Mouse (Mus musculus) heart, embryonic 16.5 days (tissue): ENCODE measurements around the gene Gm20388. TPM values are rescaled to one million over a fixed set of nuclear protein-coding genes. Genes with fewer than 3 reads are reported as not detected.

Experiments
- ATAC-seq: fragments of 200-750 bp; cut with Nextera tagmentation; replicated peaks from 2 replicates; pipeline ENCODE4 v1.8.0; 2017; ENCODE audit warnings: moderate number of reproducible peaks; ENCODE audit not compliant: insufficient read depth, low FRiP score; ENCODE audit errors: extremely low read depth
- H3K27ac ChIP-seq: fragments of 300-500 bp; sonication (generic); 2 replicates; pipeline ENCODE4 v1.5.1; 2014; ENCODE audit warnings: mild to moderate bottlenecking, low read length, control low read depth, moderate library complexity
- H3K27me3 ChIP-seq: fragments of 300-500 bp; sonication (generic); 2 replicates; pipeline ENCODE4 v1.6.1; 2014; ENCODE audit warnings: low read length, mixed read lengths; ENCODE audit not compliant: control insufficient read depth, insufficient read depth
- H3K36me3 ChIP-seq: fragments of 300-500 bp; sonication (generic); 2 replicates; pipeline ENCODE4 v1.6.1; 2014; ENCODE audit not compliant: control insufficient read depth, insufficient read depth
- H3K4me1 ChIP-seq: fragments of 300-500 bp; sonication (generic); 2 replicates; pipeline ENCODE4 v1.6.1; 2014; ENCODE audit warnings: low read length, mixed read lengths; ENCODE audit not compliant: control insufficient read depth, insufficient read depth
- H3K4me2 ChIP-seq: fragments of 300-500 bp; sonication (generic); 2 replicates; pipeline ENCODE4 v1.6.1; 2014; ENCODE audit warnings: low read depth, mild to moderate bottlenecking, control low read depth, low read length
- H3K4me3 ChIP-seq: fragments of 300-500 bp; sonication (generic); 2 replicates; pipeline ENCODE4 v1.5.1; 2014; ENCODE audit warnings: mild to moderate bottlenecking, control low read depth, low read length
- H3K9ac ChIP-seq: fragments of 300-500 bp; sonication (generic); 2 replicates; pipeline ENCODE4 v1.6.1; 2014; ENCODE audit warnings: low read length, control low read depth
- H3K9me3 ChIP-seq: fragments of 300-500 bp; sonication (generic); replicated peaks from 2 replicates; pipeline ENCODE4 v1.6.1; 2016; ENCODE audit warnings: low read length; ENCODE audit not compliant: control insufficient read depth
- WGBS: fragments of 180-500 bp; shearing (Covaris S2); extraction: QIAGEN DNeasy Blood & Tissue Kit; methylation state at CpG from one replicate; pipeline ENCODE4 v1.1.7; 2014; 5-methylcytosine and 5-hydroxymethylcytosine counted together
- polyA plus RNA-seq: library from polyadenylated mRNA; unstranded; fragments of >200 nt; fragmentation: Nextera tagmentation; extraction: Ambion mirVana; gene quantifications from 2 replicates; pipeline ENCODE4 v1.2.1, GENCODE M21; 2015

The Gm20388 gene
- polyA plus RNA-seq, 1 experiment from 2014 or later: 4.5 TPM

DNA sequence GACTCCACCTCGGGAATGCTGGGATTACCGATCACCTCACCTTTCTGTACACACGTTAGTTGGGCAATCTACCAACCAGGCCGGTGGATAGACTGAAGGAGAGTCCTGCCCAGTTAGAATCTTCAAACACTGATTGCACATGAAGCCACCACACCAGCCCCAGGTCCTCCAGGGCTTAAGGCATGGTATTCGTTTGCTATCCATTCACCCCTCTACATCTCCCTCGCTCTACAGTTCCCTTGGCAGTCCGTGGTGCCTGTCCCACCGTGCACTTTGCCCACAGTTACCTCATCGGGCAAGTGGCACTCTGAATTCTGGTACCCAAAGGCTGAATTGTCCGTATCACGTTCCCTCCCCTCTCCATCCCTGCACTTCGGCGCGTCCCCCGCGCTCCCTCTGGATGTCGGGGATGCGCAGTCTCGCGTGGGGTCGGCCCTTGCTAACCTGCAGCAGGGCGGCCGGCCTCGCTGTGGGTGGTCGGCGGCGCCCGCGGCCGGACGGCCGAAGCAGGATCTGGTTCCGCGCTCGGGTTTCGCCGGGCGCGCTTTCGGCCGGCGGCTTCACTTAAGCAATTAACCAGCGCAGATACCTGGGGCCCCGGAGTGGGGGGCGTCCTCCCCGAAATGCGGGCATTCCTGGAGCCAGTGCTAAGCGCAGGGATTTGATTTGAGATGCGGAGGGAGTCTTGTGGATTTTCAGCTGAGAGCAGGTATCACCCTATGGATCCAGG is 1169.9 kb downstream of the Gm20388 start:
- no peaks in the 10 kb centered on the region for H3K9me3 ChIP-seq
- peaks cover 94% of the 10 kb centered on the region for H3K27me3 ChIP-seq
- H3K4me2 ChIP-seq: peak overlapping the region; percentile 2; the same call in 1 of the 2 replicates
- H3K4me1 ChIP-seq: peaks cover 9% of the 10 kb centered on the region
- H3K36me3 ChIP-seq: no peaks in the 10 kb centered on the region
- H3K4me3 ChIP-seq: no peak overlapping the region
- under 1% methylated on average over 49 of the region's 49 CpGs for WGBS
- H3K27ac ChIP-seq: no peak overlapping the region
- no peak overlapping the region for H3K9ac ChIP-seq
- ATAC-seq: no peak

GRCm38 (mm10) chr8:121081398-121081797 is 1170.8 kb downstream of the Gm20388 start:
- peaks cover 95% of the 10 kb centered on the region for H3K27me3 ChIP-seq
- H3K4me2 ChIP-seq: no peak overlapping the region
- no peak for ATAC-seq
- no peak overlapping the region for H3K9ac ChIP-seq
- H3K36me3 ChIP-seq: no peaks in the 10 kb centered on the region
- no peak overlapping the region for H3K27ac ChIP-seq
- 5% methylated on average over 7 of the region's 7 CpGs for WGBS
- H3K4me3 ChIP-seq: no peak overlapping the region; the same call in 1 of the 2 replicates
- H3K4me1 ChIP-seq: peaks cover 9% of the 10 kb centered on the region
- no peaks in the 10 kb centered on the region for H3K9me3 ChIP-seq

GRCm38 (mm10) chr8:121082218-121083092 is 1171.8 kb downstream of the Gm20388 start:
- peaks cover 94% of the 10 kb centered on the region for H3K27me3 ChIP-seq
- no peaks in the 10 kb centered on the region for H3K36me3 ChIP-seq
- H3K27ac ChIP-seq: no peak overlapping the region; the same call in 1 of the 2 replicates
- WGBS: 3% methylated on average over 54 of the region's 57 CpGs
- peaks cover 9% of the 10 kb centered on the region for H3K4me1 ChIP-seq
- peak overlapping the region; percentile 63 for H3K4me3 ChIP-seq
- no peak for ATAC-seq
- H3K9me3 ChIP-seq: no peaks in the 10 kb centered on the region
- peak overlapping the region; percentile 91 for H3K4me2 ChIP-seq
- 0 out of 2 replicates have a peak overlapping the region, but pooled peaks have one; percentile 26 for H3K9ac ChIP-seq

- Histone ChIP-seq H3K27ac (no peak overlapping the region; the same call in 1 of the 2 replicates), H3K9me3 (no peaks in the 10 kb centered on the region), H3K4me1 (peaks cover 9% of the 10 kb centered on the region), H3K4me2 (peak overlapping the region; percentile 91), H3K9ac (peak overlapping the region; percentile 53), H3K4me3 (peak overlapping the region; percentile 63), H3K36me3 (no peaks in the 10 kb centered on the region), H3K27me3 (peaks cover 94% of the 10 kb centered on the region)
- peak; percentile 85 for ATAC-seq
- WGBS: under 1% methylated on average over 84 of the region's 89 CpGs
These were observed 1172.7 kb downstream of the Gm20388 start for GRCm38 (mm10) chr8:121083093-121083935.

DNA sequence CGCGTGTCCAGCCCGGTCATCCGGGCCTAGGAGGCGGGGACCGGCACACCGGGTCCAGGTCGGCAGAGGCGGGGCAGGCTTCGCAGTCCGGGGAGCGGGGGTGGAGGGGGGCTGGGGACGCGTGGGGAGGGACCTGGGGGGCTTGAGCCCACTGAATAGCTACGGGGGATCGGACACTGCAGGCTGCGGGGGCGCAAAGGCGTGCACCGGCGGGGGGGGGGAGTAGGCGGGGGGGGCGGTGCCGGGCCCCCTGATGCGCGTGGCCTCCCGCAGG is 1173.2 kb downstream of the Gm20388 start:
- WGBS: 0% methylated on average over 16 of the region's 27 CpGs

DNA sequence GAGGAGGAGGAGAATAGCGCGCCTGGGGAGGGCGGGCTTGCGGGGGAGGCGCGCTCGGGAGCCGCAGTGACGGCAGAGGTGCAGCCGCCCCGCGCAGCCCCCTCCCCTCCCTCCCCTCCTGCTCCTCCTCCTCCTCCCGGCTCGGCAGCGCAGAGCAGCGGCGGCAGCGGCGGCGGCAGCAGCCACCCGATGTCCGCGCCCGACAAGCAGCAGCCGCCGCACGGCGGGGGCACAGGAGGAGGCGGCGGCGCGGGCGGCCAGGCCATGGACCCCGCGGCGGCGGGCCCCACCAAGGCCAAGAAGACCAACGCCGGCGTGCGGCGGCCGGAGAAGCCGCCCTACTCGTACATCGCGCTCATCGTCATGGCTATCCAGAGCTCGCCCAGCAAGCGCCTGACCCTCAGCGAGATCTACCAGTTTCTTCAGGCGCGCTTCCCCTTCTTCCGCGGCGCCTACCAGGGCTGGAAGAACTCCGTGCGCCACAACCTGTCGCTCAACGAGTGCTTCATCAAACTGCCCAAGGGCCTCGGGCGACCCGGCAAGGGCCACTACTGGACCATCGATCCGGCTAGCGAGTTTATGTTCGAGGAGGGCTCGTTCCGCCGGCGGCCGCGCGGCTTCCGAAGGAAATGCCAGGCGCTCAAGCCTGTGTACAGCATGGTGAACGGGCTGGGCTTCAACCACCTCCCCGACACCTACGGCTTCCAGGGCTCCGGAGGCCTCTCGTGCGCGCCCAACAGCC is 1173.7 kb downstream of the Gm20388 start, which contains the start of gene Foxf1:
Foxf1 (plus strand) TSS at position 177 of the 742 bp plus-strand sequence.
- Histone ChIP-seq H3K4me2 (peak within 1 kb of the TSS; percentile 91), H3K27ac (no peak within 1 kb of the TSS), H3K4me1 (peaks cover 9% of the 10 kb centered on the region), H3K4me3 (peak within 1 kb of the TSS; percentile 63), H3K9me3 (no peaks in the 10 kb centered on the region), H3K27me3 (peaks cover 95% of the 10 kb centered on the region), H3K9ac (peak within 1 kb of the TSS; percentile 53), H3K36me3 (no peaks in the 10 kb centered on the region)
- peak; percentile 65 for ATAC-seq
- WGBS: under 1% methylated on average over 63 of the region's 83 CpGs

More for the DNA sequence above, 1173.2 kb downstream of the Gm20388 start:
- Histone ChIP-seq H3K9me3 (no peaks in the 10 kb centered on the region), H3K4me2 (peak overlapping the region; percentile 91), H3K27me3 (peaks cover 95% of the 10 kb centered on the region), H3K36me3 (no peaks in the 10 kb centered on the region), H3K4me3 (peak overlapping the region; percentile 63), H3K4me1 (peaks cover 9% of the 10 kb centered on the region), H3K9ac (peak overlapping the region; percentile 53), H3K27ac (no peak overlapping the region)
- no peak for ATAC-seq

GRCm38 (mm10) chr8:121085011-121085410 is 1174.4 kb downstream of the Gm20388 start:
- Histone ChIP-seq H3K36me3 (no peaks in the 10 kb centered on the region), H3K9me3 (no peaks in the 10 kb centered on the region), H3K9ac (peak overlapping the region; percentile 47; the same call in 1 of the 2 replicates), H3K27ac (no peak overlapping the region), H3K4me2 (peak overlapping the region; percentile 91), H3K4me1 (peaks cover 9% of the 10 kb centered on the region), H3K27me3 (peaks cover 96% of the 10 kb centered on the region), H3K4me3 (peak overlapping the region; percentile 63)
- no peak for ATAC-seq
- WGBS: 6% methylated on average over 30 of the region's 30 CpGs

DNA sequence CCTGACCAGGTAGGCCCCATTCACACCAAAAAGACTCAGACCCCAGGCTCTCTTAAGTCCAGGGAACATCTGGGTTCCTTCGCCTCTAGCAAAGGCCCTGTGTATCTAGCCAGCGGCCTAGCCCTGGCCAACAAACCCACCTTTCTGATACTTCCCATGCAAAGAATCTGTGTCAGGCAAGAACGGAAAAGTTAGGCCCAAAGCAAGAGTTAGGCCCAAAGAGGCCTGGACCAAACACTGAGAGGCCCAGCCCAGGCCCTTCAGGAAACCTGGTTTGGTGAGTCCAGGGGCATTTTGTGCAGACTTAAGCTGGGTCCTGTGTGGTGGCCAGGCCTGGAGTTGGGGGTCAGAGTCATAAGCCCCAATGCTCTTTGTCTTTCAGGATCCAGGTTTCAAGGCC is 1174.9 kb downstream of the Gm20388 start:
- Histone ChIP-seq H3K4me2 (no peak overlapping the region), H3K4me1 (peaks cover 9% of the 10 kb centered on the region), H3K36me3 (no peaks in the 10 kb centered on the region), H3K4me3 (peak overlapping the region; percentile 63; the same call in 1 of the 2 replicates), H3K27me3 (peaks cover 96% of the 10 kb centered on the region), H3K27ac (no peak overlapping the region), H3K9me3 (no peaks in the 10 kb centered on the region), H3K9ac (no peak overlapping the region)
- 79% methylated on average over 3 of the region's 3 CpGs for WGBS
- no peak for ATAC-seq
